Mouse (Mus musculus): ENCODE results near the gene Atp6v1g2. TPM values are rescaled to one million over a fixed set of nuclear protein-coding genes. Genes with fewer than 3 reads are reported as not detected.
A peak's percentile ranks its signal among the peaks of the same experiment; 100 is the strongest.

Atp6v1g2 gene
- polyA plus RNA-seq, 1 experiment from 2014 or later = 4.3 TPM

DNA sequence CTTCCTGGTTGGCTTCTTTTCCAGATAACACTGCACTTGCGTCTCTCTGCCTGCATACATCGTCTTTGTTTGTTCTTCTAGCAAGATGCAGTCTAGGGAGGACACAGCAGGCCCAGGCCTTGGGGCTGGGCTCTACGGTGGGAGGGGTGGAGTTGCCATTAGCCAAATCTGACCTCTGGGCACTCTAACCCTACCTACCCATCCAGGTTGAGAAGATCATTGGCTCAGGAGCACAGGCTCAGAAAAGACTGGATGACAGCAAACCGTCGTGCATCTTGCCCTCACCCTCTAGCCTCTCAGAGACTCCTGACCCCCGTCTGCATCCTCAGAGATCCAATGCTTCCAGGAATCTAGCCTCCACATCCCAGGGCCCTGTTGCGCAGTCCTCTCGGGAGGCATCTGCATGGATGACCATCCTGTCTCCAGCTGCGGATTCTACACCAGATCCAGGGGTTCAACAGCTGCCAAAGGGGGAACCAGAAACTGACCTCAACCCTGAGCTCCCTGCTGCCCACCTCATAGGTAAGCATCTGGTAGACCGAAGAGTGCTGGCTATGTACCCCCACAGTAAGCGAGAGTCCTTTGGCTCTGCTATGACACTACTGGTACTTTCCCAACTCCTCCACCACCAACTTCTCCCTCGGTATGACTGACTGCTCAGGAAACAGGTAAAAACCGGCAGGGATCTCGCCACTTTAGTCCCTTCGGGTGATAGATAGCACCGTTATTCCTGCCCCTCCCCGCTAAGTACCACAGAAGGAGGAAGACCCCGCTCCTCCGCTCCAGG lies 38.4 kb upstream of the Atp6v1g2 start:
- 40% methylated on average over 19 of the region's 19 CpGs for WGBS
- peak overlapping the region; percentile 56 for H3K9ac ChIP-seq
- H3K27me3 ChIP-seq (replicated peaks) = peaks cover 19% of the 10 kb centered on the region

GRCm38 (mm10) chr17:35195631-35196320 lies 37.7 kb upstream of the Atp6v1g2 start:
- Histone ChIP-seq H3K4me2 (replicated peaks) (peak overlapping the region; percentile 94), H3K9ac (peak overlapping the region; percentile 56), H3K27ac (no peak overlapping the region), H3K36me3 (no peaks in the 10 kb centered on the region), H3K9me3 (no peaks in the 10 kb centered on the region), H3K4me3 (replicated peaks) (peak overlapping the region; percentile 45), H3K27me3 (replicated peaks) (peaks cover 19% of the 10 kb centered on the region), H3K4me1 (replicated peaks) (peaks cover 19% of the 10 kb centered on the region)
- ATAC-seq = peak; percentile 88
- under 1% methylated on average over 66 of the region's 66 CpGs for WGBS

More for the DNA sequence above, 38.4 kb upstream of the Atp6v1g2 start:
- no peaks in the 10 kb centered on the region for H3K36me3 ChIP-seq
- H3K4me2 ChIP-seq (replicated peaks) = peak overlapping the region; percentile 94
- peak overlapping the region; percentile 45 for H3K4me3 ChIP-seq (replicated peaks)
- H3K9me3 ChIP-seq = no peaks in the 10 kb centered on the region
- H3K4me1 ChIP-seq (replicated peaks) = peaks cover 19% of the 10 kb centered on the region
- no peak overlapping the region for H3K27ac ChIP-seq
- 0 out of 2 replicates have a peak, but pooled peaks have one; percentile 6 for ATAC-seq

- no peak overlapping the region for H3K9ac ChIP-seq
- H3K4me1 ChIP-seq (replicated peaks) = peaks cover 19% of the 10 kb centered on the region
- peaks cover 20% of the 10 kb centered on the region for H3K27me3 ChIP-seq (replicated peaks)
- 35% methylated on average over 9 of the region's 9 CpGs for WGBS
- no peaks in the 10 kb centered on the region for H3K9me3 ChIP-seq
- H3K27ac ChIP-seq = no peak overlapping the region
- H3K4me3 ChIP-seq (replicated peaks) = peak overlapping the region; percentile 45
- H3K36me3 ChIP-seq = no peaks in the 10 kb centered on the region
- peak overlapping the region; percentile 94 for H3K4me2 ChIP-seq (replicated peaks)
- peak; percentile 27; the same call in 1 of the 2 replicates for ATAC-seq
Measured at GRCm38 (mm10) chr17:35196321-35196641, 37.2 kb upstream of the Atp6v1g2 start.

DNA sequence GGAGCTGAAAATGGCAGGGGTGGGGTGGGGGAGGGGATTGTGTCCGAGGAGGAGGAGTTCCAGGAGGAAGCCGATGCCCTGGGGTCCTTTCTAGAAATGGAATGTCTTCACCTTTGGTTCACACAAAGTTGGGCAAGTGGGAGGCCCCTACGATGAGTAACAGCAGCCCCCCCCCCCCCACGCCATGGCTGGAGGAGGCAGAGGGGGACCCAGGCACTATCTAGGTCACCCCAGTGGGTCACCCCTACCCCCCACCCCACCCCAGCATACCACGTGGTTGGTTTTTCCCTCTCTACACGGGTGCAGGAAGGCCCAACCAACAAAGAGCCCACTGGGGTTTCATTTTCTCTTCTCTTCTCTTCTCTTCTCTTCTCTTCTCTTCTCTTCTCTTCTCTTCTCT lies 36.3 kb upstream of the Atp6v1g2 start:
- Histone ChIP-seq H3K27me3 (replicated peaks) (peaks cover 27% of the 10 kb centered on the region), H3K36me3 (no peaks in the 10 kb centered on the region), H3K4me1 (replicated peaks) (peaks cover 19% of the 10 kb centered on the region), H3K27ac (no peak overlapping the region), H3K9me3 (no peaks in the 10 kb centered on the region), H3K9ac (no peak overlapping the region), H3K4me3 (replicated peaks) (no peak overlapping the region), H3K4me2 (replicated peaks) (no peak overlapping the region)
- 45% methylated on average over 6 of the region's 6 CpGs for WGBS
- no peak for ATAC-seq

GRCm38 (mm10) chr17:35198029-35198428 lies 35.4 kb upstream of the Atp6v1g2 start:
- peaks cover 19% of the 10 kb centered on the region for H3K4me1 ChIP-seq (replicated peaks)
- H3K9ac ChIP-seq = no peak overlapping the region
- ATAC-seq = no peak
- H3K27ac ChIP-seq = no peak overlapping the region
- H3K4me3 ChIP-seq (replicated peaks) = no peak overlapping the region
- H3K9me3 ChIP-seq = no peaks in the 10 kb centered on the region
- H3K4me2 ChIP-seq (replicated peaks) = no peak overlapping the region
- H3K36me3 ChIP-seq = no peaks in the 10 kb centered on the region
- WGBS = 59% methylated on average over 7 of the region's 7 CpGs
- H3K27me3 ChIP-seq (replicated peaks) = peaks cover 33% of the 10 kb centered on the region

GRCm38 (mm10) chr17:35198946-35199345 lies 34.5 kb upstream of the Atp6v1g2 start:
- Histone ChIP-seq H3K4me2 (replicated peaks) (no peak overlapping the region), H3K36me3 (no peaks in the 10 kb centered on the region), H3K27ac (no peak overlapping the region), H3K4me1 (replicated peaks) (peaks cover 17% of the 10 kb centered on the region), H3K9ac (no peak overlapping the region), H3K9me3 (no peaks in the 10 kb centered on the region), H3K4me3 (replicated peaks) (no peak overlapping the region), H3K27me3 (replicated peaks) (peaks cover 40% of the 10 kb centered on the region)
- WGBS = 34% methylated on average over 8 of the region's 8 CpGs
- no peak for ATAC-seq

GRCm38 (mm10) chr17:35200398-35200797 lies 33.1 kb upstream of the Atp6v1g2 start:
- 78% methylated on average over 11 of the region's 11 CpGs for WGBS
- Histone ChIP-seq H3K4me2 (replicated peaks) (no peak overlapping the region), H3K9me3 (no peaks in the 10 kb centered on the region), H3K27ac (no peak overlapping the region), H3K4me1 (replicated peaks) (peaks cover 5% of the 10 kb centered on the region), H3K36me3 (no peaks in the 10 kb centered on the region), H3K27me3 (replicated peaks) (peaks cover 40% of the 10 kb centered on the region), H3K9ac (no peak overlapping the region), H3K4me3 (replicated peaks) (no peak overlapping the region)
- ATAC-seq = no peak

DNA sequence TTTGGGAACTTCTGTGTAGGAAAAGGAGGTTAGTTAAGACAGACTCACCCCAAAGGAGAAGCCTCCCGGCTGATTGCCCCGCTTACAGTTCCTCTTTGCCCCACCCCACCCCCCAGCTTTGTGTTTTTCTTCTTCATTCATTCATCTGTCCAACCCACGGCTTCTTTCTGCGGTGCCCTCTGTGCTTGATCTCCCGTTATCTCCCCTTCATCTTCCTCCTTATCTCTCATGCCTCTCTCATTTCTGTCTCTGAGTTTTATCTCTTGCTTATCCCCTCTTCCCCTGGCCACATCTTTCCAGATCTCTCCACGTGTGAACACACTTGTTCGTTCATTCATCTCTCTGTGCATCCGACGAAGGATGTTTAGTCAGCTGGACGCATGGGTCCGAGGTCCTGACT lies 32.3 kb upstream of the Atp6v1g2 start:
- no peak overlapping the region for H3K9ac ChIP-seq
- no peaks in the 10 kb centered on the region for H3K36me3 ChIP-seq
- 66% methylated on average over 11 of the region's 11 CpGs for WGBS
- 0 out of 2 replicates have a peak overlapping the region, but pooled peaks have one; percentile 7 for H3K4me3 ChIP-seq (replicated peaks)
- peaks cover 33% of the 10 kb centered on the region for H3K27me3 ChIP-seq (replicated peaks)
- no peaks in the 10 kb centered on the region for H3K9me3 ChIP-seq
- no peak overlapping the region for H3K27ac ChIP-seq
- H3K4me2 ChIP-seq (replicated peaks) = no peak overlapping the region
- no peaks in the 10 kb centered on the region; the same call in 1 of the 2 replicates for H3K4me1 ChIP-seq (replicated peaks)
- ATAC-seq = no peak

DNA sequence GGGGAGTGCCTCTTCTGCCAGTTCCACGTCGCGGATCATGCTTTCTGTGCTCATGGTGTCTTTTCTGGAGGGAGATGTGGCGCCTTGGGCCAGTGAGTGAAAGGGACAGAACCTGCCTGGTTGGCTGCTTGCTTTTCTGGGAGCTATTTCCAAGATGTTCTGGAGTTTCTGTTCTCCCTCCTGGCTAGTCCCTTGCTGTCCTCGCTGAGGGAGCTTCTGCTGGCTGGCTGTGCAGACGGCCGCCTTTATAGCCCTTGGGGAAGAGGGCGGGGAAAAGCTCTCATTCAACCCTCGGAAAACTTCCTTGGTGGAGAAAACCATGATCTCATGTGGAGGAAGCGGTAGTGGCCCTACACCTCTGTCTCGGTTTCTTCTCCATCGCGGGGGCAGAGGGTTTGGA lies 31.7 kb upstream of the Atp6v1g2 start, which contains the start of gene Tnf:
TSS of gene Tnf (minus strand) at position 221 of the 400 bp plus-strand sequence.
- 0 out of 2 replicates have a peak, but pooled peaks have one; percentile 47 for ATAC-seq
- no peak within 1 kb of the TSS for H3K9ac ChIP-seq
- no peaks in the 10 kb centered on the region for H3K9me3 ChIP-seq
- WGBS = 26% methylated on average over 13 of the region's 13 CpGs
- H3K27ac ChIP-seq = 0 out of 2 replicates have a peak within 1 kb of the TSS, but pooled peaks have one; percentile 13
- peak within 1 kb of the TSS; percentile 42; the same call in 1 of the 2 replicates for H3K4me2 ChIP-seq (replicated peaks)
- H3K4me1 ChIP-seq (replicated peaks) = no peaks in the 10 kb centered on the region
- H3K4me3 ChIP-seq (replicated peaks) = 0 out of 2 replicates have a peak within 1 kb of the TSS, but pooled peaks have one; percentile 7
- no peaks in the 10 kb centered on the region for H3K36me3 ChIP-seq
- peaks cover 29% of the 10 kb centered on the region for H3K27me3 ChIP-seq (replicated peaks)

DNA sequence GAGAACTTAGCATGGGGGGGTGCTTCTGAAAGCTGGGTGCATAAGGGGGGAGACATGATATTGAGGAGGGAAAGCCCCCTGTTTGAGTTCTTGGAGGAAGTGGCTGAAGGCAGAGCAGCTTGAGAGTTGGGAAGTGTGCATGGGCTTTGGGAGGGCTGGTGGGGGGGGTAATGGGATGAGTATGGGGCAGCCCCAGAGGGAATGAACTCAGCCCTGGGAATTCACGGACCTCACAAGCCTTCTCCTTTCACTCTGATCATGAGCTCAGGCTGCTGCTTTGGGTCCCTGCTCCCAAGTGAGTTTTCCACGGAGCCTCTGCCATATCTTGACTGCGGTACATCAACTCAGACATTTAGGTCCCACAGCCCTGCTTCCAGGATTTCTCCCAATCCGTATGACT lies 31.0 kb upstream of the Atp6v1g2 start:
- Histone ChIP-seq H3K36me3 (no peaks in the 10 kb centered on the region), H3K4me3 (replicated peaks) (no peak overlapping the region), H3K9ac (no peak overlapping the region), H3K4me2 (replicated peaks) (no peak overlapping the region), H3K27ac (no peak overlapping the region), H3K27me3 (replicated peaks) (peaks cover 29% of the 10 kb centered on the region), H3K9me3 (no peaks in the 10 kb centered on the region), H3K4me1 (replicated peaks) (no peaks in the 10 kb centered on the region)
- 71% methylated on average over 4 of the region's 4 CpGs for WGBS
- ATAC-seq = no peak

GRCm38 (mm10) chr17:35204494-35205379 lies 28.7 kb upstream of the Atp6v1g2 start, which contains the start of gene Lta:
Gene Lta (minus strand): TSS chr17:35205351.
- H3K4me1 ChIP-seq (replicated peaks) = no peaks in the 10 kb centered on the region
- no peak within 1 kb of the TSS for H3K9ac ChIP-seq
- ATAC-seq = no peak
- H3K4me2 ChIP-seq (replicated peaks) = no peak within 1 kb of the TSS
- 41% methylated on average over 20 of the region's 20 CpGs for WGBS
- H3K4me3 ChIP-seq (replicated peaks) = no peak within 1 kb of the TSS
- H3K27ac ChIP-seq = no peak within 1 kb of the TSS
- peaks cover 29% of the 10 kb centered on the region for H3K27me3 ChIP-seq (replicated peaks)
- H3K9me3 ChIP-seq = no peaks in the 10 kb centered on the region
- H3K36me3 ChIP-seq = no peaks in the 10 kb centered on the region

GRCm38 (mm10) chr17:35205380-35205769 lies 28.1 kb upstream of the Atp6v1g2 start:
- Histone ChIP-seq H3K9ac (no peak overlapping the region), H3K36me3 (no peaks in the 10 kb centered on the region), H3K27ac (no peak overlapping the region), H3K9me3 (no peaks in the 10 kb centered on the region), H3K4me2 (replicated peaks) (no peak overlapping the region), H3K27me3 (replicated peaks) (peaks cover 29% of the 10 kb centered on the region), H3K4me1 (replicated peaks) (no peaks in the 10 kb centered on the region), H3K4me3 (replicated peaks) (no peak overlapping the region)
- 56% methylated on average over 10 of the region's 10 CpGs for WGBS
- no peak for ATAC-seq
